Mouse (Mus musculus): Measurements from ENCODE around the gene Cnot9. TPM values are rescaled to one million over a fixed set of nuclear protein-coding genes. Genes with fewer than 3 reads are reported as not detected.

Cnot9 gene
- polyA plus RNA-seq, 1 experiment: 25.0 TPM

GRCm38 (mm10) chr1:74524746-74525145 is 18.9 kb downstream of the Cnot9 start:
- TF ChIP-seq POLR2A (IDR thresholded peaks at IDR 0.05; ENCODE audit: extremely low read depth, insufficient read depth, low read length): no peak
- no peak for TF ChIP-seq CTCF (IDR thresholded peaks at IDR 0.05; ENCODE audit: extremely low read depth, insufficient read depth, low read length)
- no peaks in the 10 kb centered on the region for H3K4me1 ChIP-seq (ENCODE audit: control insufficient read depth, insufficient read depth, low read length)
- no peak overlapping the region for H3K4me3 ChIP-seq (ENCODE audit: insufficient read depth, low read length)
- H3K27ac ChIP-seq (ENCODE audit: insufficient read depth, low read length): no peak overlapping the region

DNA sequence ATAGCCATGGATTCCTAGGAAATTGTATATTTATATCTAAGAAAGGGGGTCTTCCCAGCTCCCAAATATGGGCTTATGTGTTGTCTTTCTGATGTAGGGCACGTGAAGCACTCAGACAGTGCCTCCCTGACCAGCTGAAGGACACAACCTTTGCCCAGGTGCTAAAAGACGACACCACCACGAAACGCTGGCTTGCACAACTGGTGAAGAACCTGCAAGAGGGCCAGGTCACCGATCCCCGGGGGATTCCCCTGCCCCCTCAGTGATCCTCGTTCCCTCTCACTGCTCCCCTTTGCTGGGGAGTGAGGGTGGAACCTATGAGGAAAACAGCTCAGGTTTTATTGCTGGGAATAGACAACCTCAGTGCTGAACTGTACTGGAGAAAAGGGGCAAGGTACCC is 22.7 kb downstream of the Cnot9 start:
- Histone ChIP-seq H3K27ac (ENCODE audit: insufficient read depth, low read length) (no peak overlapping the region), H3K4me1 (ENCODE audit: control insufficient read depth, insufficient read depth, low read length) (no peaks in the 10 kb centered on the region), H3K4me3 (ENCODE audit: insufficient read depth, low read length) (no peak overlapping the region)
- no peak for TF ChIP-seq POLR2A (IDR thresholded peaks at IDR 0.05; ENCODE audit: extremely low read depth, insufficient read depth, low read length)
- no peak for TF ChIP-seq CTCF (IDR thresholded peaks at IDR 0.05; ENCODE audit: extremely low read depth, insufficient read depth, low read length)

DNA sequence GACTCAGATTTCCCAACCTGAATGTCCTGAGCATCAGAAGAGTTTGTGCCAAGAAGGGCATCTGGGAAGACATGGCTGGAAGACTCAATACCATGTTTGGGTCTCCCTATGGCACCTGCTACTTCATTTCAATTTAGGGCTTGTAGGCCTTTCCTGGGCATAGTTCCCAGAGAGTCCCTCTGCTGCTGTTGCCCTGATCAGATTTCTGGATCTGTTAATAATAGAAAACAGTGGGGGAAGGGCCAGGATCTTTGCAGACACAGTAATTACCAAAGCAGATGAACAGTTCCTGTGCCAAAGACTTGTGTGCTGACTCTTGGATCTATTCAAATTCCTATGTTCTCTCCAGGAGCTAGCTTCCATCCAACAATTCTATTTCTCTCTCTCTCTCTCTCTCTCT is 32.8 kb downstream of the Cnot9 start:
- peaks cover 4% of the 10 kb centered on the region for H3K4me1 ChIP-seq (ENCODE audit: control insufficient read depth, insufficient read depth, low read length)
- TF ChIP-seq POLR2A (IDR thresholded peaks at IDR 0.05; ENCODE audit: extremely low read depth, insufficient read depth, low read length): no peak
- no peak for TF ChIP-seq CTCF (IDR thresholded peaks at IDR 0.05; ENCODE audit: extremely low read depth, insufficient read depth, low read length)
- H3K27ac ChIP-seq (ENCODE audit: insufficient read depth, low read length): no peak overlapping the region
- H3K4me3 ChIP-seq (ENCODE audit: insufficient read depth, low read length): no peak overlapping the region

DNA sequence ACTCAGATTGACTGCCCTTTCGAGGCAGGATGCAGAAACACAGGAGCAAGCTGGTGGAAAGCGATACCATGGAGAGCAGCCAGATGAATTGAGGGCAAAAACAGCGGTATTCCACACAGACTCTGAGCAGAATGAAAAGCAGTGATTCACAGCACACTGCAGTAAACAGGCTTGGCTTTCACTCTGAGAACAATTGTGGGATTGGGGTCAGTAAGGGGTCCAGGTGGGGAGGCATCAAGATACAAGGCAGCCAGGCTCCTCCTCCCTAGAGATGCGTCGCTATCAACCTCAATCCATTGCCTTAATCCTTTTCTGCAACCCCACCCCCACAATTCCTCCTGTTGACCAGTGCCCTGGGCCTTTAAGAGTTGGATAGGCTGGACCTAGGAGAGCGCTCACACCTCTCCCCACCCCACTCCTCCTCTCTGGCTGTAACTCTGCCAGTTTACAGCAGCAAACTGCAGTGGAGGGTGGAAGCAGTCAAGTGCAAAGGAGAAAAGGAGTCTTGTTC is 36.6 kb downstream of the Cnot9 start, which contains the start of gene Plcd4:
Gene Plcd4 (plus strand): TSS at position 438 of the 511 bp plus-strand sequence.
- H3K4me3 ChIP-seq (ENCODE audit: insufficient read depth, low read length): peak within 1 kb of the TSS; percentile 35
- no peak for TF ChIP-seq CTCF (IDR thresholded peaks at IDR 0.05; ENCODE audit: extremely low read depth, insufficient read depth, low read length)
- 0 out of 2 replicates have a peak, but pooled peaks have one; percentile 38 for TF ChIP-seq POLR2A (IDR thresholded peaks at IDR 0.05; ENCODE audit: extremely low read depth, insufficient read depth, low read length)
- peak within 1 kb of the TSS; percentile 48; the same call in 1 of the 2 replicates for H3K27ac ChIP-seq (ENCODE audit: insufficient read depth, low read length)
- H3K4me1 ChIP-seq (ENCODE audit: control insufficient read depth, insufficient read depth, low read length): peaks cover 4% of the 10 kb centered on the region

DNA sequence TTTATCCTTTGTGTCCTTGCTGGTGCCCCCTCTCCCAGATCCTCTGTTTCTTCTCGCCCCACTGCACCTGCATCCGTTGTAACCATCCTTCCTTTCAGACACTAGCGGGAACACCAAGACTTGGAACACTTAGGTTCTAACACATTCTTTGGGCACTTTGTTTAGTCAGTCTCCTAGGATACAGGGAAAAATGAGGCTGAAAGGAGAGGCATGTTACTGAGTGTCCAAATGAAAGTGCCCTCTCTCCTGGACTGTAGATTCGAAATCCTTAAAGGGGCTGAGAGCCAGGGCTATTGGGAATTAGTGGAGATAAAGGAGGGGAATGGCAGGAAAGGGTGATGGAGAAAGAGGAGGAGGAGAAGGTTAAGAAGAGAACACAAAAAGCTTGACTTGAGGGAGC is 38.3 kb downstream of the Cnot9 start, which contains the start of gene Usp37:
Gene Usp37 (minus strand): TSS at position 101 of the 400 bp plus-strand sequence.
- Histone ChIP-seq H3K27ac (ENCODE audit: insufficient read depth, low read length) (no peak within 1 kb of the TSS), H3K4me3 (ENCODE audit: insufficient read depth, low read length) (peak within 1 kb of the TSS; percentile 35), H3K4me1 (ENCODE audit: control insufficient read depth, insufficient read depth, low read length) (peaks cover 4% of the 10 kb centered on the region)
- TF ChIP-seq CTCF (IDR thresholded peaks at IDR 0.05; ENCODE audit: extremely low read depth, insufficient read depth, low read length) (no peak), POLR2A (IDR thresholded peaks at IDR 0.05; ENCODE audit: extremely low read depth, insufficient read depth, low read length) (no peak)

- Histone ChIP-seq H3K27ac (ENCODE audit: insufficient read depth, low read length) (no peak overlapping the region), H3K4me1 (ENCODE audit: control insufficient read depth, insufficient read depth, low read length) (no peaks in the 10 kb centered on the region), H3K4me3 (ENCODE audit: insufficient read depth, low read length) (no peak overlapping the region)
- TF ChIP-seq POLR2A (IDR thresholded peaks at IDR 0.05; ENCODE audit: extremely low read depth, insufficient read depth, low read length): no peak
- no peak for TF ChIP-seq CTCF (IDR thresholded peaks at IDR 0.05; ENCODE audit: extremely low read depth, insufficient read depth, low read length)
Measured at GRCm38 (mm10) chr1:74559061-74559460, 53.2 kb downstream of the Cnot9 start.

DNA sequence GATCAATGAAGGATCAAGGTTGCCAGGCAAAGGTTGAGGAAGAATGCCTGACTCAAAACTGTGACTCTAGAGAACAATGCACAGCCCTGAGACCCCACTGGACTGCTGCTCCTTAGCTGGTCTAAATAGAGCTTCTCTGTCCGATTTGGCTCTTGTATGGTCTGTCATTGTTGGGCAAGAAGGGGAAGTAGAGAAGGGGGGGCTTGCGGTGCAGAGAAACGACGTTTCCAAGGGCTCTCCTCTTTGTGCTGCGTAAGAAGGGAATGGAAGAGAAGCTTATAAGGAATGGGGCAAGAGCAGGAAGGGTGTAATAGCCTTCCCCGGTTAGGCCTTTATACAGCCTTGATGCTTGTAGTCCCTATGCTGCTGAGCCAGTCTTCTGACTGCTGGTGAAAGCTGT is 60.0 kb downstream of the Cnot9 start:
- Histone ChIP-seq H3K27ac (ENCODE audit: insufficient read depth, low read length) (no peak overlapping the region), H3K4me1 (ENCODE audit: control insufficient read depth, insufficient read depth, low read length) (no peaks in the 10 kb centered on the region), H3K4me3 (ENCODE audit: insufficient read depth, low read length) (no peak overlapping the region)
- TF ChIP-seq POLR2A (IDR thresholded peaks at IDR 0.05; ENCODE audit: extremely low read depth, insufficient read depth, low read length) (no peak), CTCF (IDR thresholded peaks at IDR 0.05; ENCODE audit: extremely low read depth, insufficient read depth, low read length) (no peak)

DNA sequence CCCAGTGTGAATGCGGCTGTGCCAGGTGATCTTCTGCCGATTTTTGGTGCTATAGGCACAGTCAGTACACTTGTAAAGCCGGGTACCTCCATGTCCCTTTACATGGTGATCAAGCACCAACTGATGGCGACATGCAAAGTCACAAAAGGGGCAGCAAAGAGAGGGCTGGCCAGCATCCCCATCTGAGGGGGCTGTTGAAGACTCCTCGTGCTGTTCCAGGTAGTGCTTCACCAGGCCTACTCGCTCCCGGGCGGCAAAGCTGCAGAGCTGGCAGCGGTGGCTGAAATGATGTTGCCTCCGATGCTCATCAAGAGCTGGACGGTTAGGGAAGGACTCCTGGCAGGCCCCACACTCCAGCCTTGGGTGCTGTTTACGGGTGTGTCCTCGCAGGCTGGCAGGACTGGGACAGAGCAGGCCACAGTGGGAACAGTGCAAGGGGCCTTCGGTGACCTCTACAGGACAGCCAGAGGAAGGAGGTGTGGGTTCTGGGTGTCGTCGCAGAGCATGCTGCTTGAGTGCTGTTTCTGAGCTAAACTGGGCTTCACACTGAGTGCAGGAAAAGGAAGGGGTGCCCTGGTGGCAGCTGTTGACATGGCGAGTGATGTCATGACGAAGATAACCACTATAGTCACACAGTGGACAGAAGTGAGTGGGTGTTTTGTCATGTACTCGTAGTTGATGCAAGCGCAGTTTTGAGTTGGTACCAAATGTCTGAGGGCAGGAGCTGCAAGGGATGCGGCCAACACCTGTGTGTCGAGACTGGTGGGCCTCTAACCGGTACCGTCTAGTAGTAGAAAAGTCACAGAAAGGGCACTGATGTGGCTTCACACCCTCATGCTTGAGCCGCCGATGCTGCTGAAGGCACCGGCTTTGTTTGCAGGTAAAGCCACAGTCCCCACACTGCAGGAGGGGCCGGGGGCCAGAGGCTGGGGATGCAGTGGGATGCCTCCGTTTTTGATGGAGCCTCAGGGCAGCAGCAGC is 64.2 kb downstream of the Cnot9 start:
- Histone ChIP-seq H3K4me1 (ENCODE audit: control insufficient read depth, insufficient read depth, low read length) (no peaks in the 10 kb centered on the region), H3K27ac (ENCODE audit: insufficient read depth, low read length) (no peak overlapping the region), H3K4me3 (ENCODE audit: insufficient read depth, low read length) (no peak overlapping the region)
- TF ChIP-seq CTCF (IDR thresholded peaks at IDR 0.05; ENCODE audit: extremely low read depth, insufficient read depth, low read length): no peak
- no peak for TF ChIP-seq POLR2A (IDR thresholded peaks at IDR 0.05; ENCODE audit: extremely low read depth, insufficient read depth, low read length)

Other genes starting within 250 kb of the Cnot9 start
- not detected in 2 replicates for gene Gpbar1, start 227.5 kb upstream of the Cnot9 start, polyA plus RNA-seq (2012; rRNA removed)
- 172 and 173 TPM in 2 replicates for gene Aamp, start 221.3 kb upstream of the Cnot9 start, polyA plus RNA-seq (2012; rRNA removed)
- gene Pnkd, start 221.1 kb upstream of the Cnot9 start, polyA plus RNA-seq (2012; rRNA removed): 127 and 138 TPM in 2 replicates
- 35.5 and 46.0 TPM in 2 replicates for gene Tmbim1, start 200.4 kb upstream of the Cnot9 start, polyA plus RNA-seq (2012; rRNA removed)
- gene Catip, start 143.9 kb upstream of the Cnot9 start, polyA plus RNA-seq (2012; rRNA removed): 4.6 and 5.1 TPM in 2 replicates
- 7.6 and 8.9 TPM in 2 replicates for gene Slc11a1, start 130.9 kb upstream of the Cnot9 start, polyA plus RNA-seq (2012; rRNA removed)
- 25.4 and 26.8 TPM in 2 replicates for gene Ctdsp1, start 114.5 kb upstream of the Cnot9 start, polyA plus RNA-seq (2012; rRNA removed)
- gene Vil1, start 96.7 kb upstream of the Cnot9 start, polyA plus RNA-seq (2012; rRNA removed): 0.56 and 0.66 TPM in 2 replicates
- 18.5 and 20.4 TPM in 2 replicates for gene Plcd4, start 36.8 kb downstream of the Cnot9 start, polyA plus RNA-seq (2012; rRNA removed)
- 9.7 and 10.4 TPM in 2 replicates for gene Usp37, start 38.2 kb downstream of the Cnot9 start, polyA plus RNA-seq (2012; rRNA removed)
- gene Zfp142, start 82.2 kb downstream of the Cnot9 start, polyA plus RNA-seq (2012; rRNA removed): 23.9 TPM in 2 replicates
- 29.9 and 31.4 TPM in 2 replicates for gene Bcs1l, start 82.2 kb downstream of the Cnot9 start, polyA plus RNA-seq (2012; rRNA removed)
- gene Rnf25, start 95.3 kb downstream of the Cnot9 start, polyA plus RNA-seq (2012; rRNA removed): 125 and 128 TPM in 2 replicates
- 3.7 and 4.4 TPM in 2 replicates for gene Stk36, start 95.4 kb downstream of the Cnot9 start, polyA plus RNA-seq (2012; rRNA removed)
- gene Ttll4, start 155.7 kb downstream of the Cnot9 start, polyA plus RNA-seq (2012; rRNA removed): 17.0 and 17.7 TPM in 2 replicates
- gene Cyp27a1, start 207.5 kb downstream of the Cnot9 start, polyA plus RNA-seq (2012; rRNA removed): 9.9 and 12.5 TPM in 2 replicates
- gene Prkag3, start 243.2 kb downstream of the Cnot9 start, polyA plus RNA-seq (2012; rRNA removed): 0.06 and 0.13 TPM in 2 replicates